Mouse (Mus musculus) left cerebral cortex, adult 8-10 months (tissue): ENCODE data around the gene Olfr707. TPM values are rescaled to one million over a fixed set of nuclear protein-coding genes. Genes with fewer than 3 reads are reported as not detected.
"Not testable (repeated sequence)": the region's sequence is repeated elsewhere in the genome, so short reads cannot be mapped to it uniquely, and the experiment has no call there.

Experiments
- DNase-seq, 2 experiments: peaks; one replicate each; pipeline ENCODE4 v3.0.0; 2022; ENCODE audit warnings: low spot score in 2 of 2
- total RNA-seq, 4 experiments: library from RNA; stranded (reverse); gene quantifications; 2 replicates each; pipeline ENCODE4 v1.2.4; 2022

Gene Olfr707
- total RNA-seq, result not detected

DNA sequence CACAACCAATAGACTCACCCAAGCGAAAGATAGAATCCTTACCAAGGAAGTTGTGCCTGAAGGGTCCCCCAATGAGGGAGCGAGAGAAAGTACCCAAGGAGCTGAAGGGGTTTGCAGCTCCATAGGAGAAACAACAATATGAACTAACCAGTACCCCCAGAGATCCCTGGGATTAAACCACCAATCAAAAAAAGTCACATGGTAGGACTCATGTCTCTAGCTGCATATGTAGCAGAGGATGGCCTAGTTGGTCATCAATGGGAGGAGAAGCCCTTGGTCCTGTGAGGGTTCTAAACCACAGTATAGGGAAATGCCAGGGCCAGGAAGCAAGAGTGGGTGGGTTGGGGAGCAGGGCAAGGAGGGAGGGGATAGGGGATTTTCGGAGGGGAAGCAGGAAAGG lies at the start of gene Olfr707:
Gene Olfr707 (minus strand): TSS at position 101 of the 400 bp plus-strand sequence.
- DNase-seq, result not testable (repeated sequence)

DNA sequence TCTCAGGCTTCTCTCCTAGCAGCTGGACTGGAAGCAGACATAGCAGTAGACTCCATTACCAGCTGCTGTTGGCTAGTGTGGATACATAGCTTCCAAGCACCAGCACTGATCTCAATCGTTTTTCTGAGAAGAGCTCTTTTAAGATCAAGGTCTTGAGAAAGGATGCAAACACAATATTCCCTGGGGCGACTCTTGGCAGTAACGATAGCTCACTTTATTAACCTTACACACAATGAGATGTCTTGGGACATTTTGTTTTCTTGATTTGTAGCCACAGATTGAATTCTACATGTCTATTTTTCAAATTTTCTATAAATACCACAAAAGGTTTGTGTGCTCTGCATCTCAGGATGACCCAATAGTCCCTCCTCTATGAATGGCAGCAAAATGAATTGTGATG lies 47.2 kb upstream of the Olfr707 start, which contains the start of gene Olfr710:
Gene Olfr710 (minus strand): TSS at position 101 of the 400 bp plus-strand sequence.
- DNase-seq, result no peak

- no peak for DNase-seq
Observed at GRCm38 (mm10) chr7:106932119-106932518, 31.1 kb upstream of the Olfr707 start, which contains the start of gene Olfr709-ps1. Gene Olfr709-ps1, minus strand, starts transcription at chr7:106932219.

- DNase-seq, result not testable (repeated sequence)
Observed at GRCm38 (mm10) chr7:106920961-106921360, 19.9 kb upstream of the Olfr707 start.

DNA sequence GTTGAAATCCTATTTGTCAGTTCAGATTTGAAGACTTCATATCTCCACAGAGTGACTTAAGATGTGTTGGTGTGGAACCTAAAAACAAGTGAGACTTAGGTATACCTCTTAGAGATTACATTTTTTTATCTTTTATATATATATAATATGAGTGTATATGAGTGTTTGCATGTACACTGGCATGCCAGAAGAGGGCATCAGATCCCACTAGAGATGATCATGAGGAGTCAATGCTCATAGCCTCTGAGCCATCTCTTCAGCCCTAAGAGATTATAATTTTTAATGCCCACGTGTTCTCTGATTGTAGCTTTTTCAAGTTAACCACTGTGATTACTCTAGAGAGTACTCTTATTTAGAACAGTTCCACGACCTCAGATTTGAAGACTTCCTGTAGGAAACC lies 6.6 kb upstream of the Olfr707 start, which contains the start of gene Olfr1532-ps1:
Gene Olfr1532-ps1 (plus strand): TSS at position 326 of the 400 bp plus-strand sequence.
- no peak for DNase-seq

- DNase-seq, result no peak
Observed at GRCm38 (mm10) chr7:106888062-106888461, 13.0 kb downstream of the Olfr707 start, which contains the start of gene Olfr706. Gene Olfr706, minus strand, starts transcription at chr7:106888162.

DNA sequence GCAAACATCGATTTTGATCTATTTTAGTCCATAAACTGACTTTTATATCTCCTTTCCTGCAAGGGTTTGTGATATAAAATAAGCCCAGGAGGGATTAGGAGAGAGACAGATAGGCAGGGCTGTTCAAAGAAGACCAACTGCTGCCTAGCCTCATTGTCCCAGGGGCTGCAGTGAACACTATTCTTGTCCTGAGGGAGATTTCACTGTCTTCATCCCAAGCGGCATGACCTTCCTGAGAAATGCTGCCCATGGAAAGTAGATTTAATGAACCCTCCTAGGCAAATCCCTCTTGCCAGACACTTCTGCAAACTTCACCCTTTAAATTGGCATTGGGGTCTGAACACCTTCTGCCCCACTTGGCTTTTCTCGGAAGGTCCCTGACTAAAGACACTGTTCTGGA lies 24.2 kb downstream of the Olfr707 start, which contains the start of gene Olfr705:
Gene Olfr705 (minus strand): TSS at position 101 of the 400 bp plus-strand sequence.
- no peak for DNase-seq

- DNase-seq, result no peak
Observed at GRCm38 (mm10) chr7:106862885-106863284, 38.2 kb downstream of the Olfr707 start, which contains the start of gene Olfr704. Gene Olfr704, plus strand, starts transcription at chr7:106863185.

DNA sequence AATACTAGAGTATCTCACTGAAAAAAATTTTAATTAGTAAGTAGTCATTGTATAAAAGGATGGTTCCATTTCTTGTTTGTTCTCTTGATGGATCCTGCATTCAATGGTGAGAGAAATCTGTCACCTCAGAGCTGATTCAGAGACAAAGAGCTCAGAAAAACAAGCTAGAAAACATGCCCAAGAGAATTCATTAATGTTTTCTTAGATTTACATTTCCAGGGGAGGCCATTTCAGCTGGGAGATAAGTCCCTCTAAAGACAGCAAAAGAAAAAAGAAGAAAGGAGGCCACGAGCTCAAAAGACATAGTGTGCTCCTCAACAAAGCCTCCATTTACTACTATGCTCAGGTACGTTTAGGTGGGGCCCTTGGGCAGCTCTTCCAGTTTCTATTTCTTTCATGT lies 58.0 kb downstream of the Olfr707 start, which contains the start of gene Olfr703:
Gene Olfr703 (plus strand): TSS at position 301 of the 400 bp plus-strand sequence.
- no peak for DNase-seq

Other genes with a start within 250 kb of the Olfr707 start
- gene Olfr693, start 220.7 kb downstream of the Olfr707 start, total RNA-seq, result not detected
- not detected for gene Olfr694, start 209.4 kb downstream of the Olfr707 start, total RNA-seq
- not detected for gene Olfr695, start 184.8 kb downstream of the Olfr707 start, total RNA-seq
- gene Olfr697, start 158.8 kb downstream of the Olfr707 start, total RNA-seq, result not detected
- gene Olfr698, start 145.8 kb downstream of the Olfr707 start, total RNA-seq, result under 1 TPM in 1 of 4 experiments, not detected in 3; 0.42 TPM
- gene Olfr699, start 108.0 kb downstream of the Olfr707 start, total RNA-seq, result not detected
- gene Olfr700, start 92.4 kb downstream of the Olfr707 start, total RNA-seq, result not detected
- under 1 TPM in 1 of 4 experiments, not detected in 3; 0.07 TPM for gene Olfr701, start 87.1 kb downstream of the Olfr707 start, total RNA-seq
- not detected for gene Olfr702, start 67.3 kb downstream of the Olfr707 start, total RNA-seq
- not detected for gene Olfr703, start 57.9 kb downstream of the Olfr707 start, total RNA-seq
- not detected for gene Olfr704, start 38.1 kb downstream of the Olfr707 start, total RNA-seq
- not detected for gene Olfr705, start 24.4 kb downstream of the Olfr707 start, total RNA-seq
- gene Olfr706, start 13.1 kb downstream of the Olfr707 start, total RNA-seq, result not detected
- not detected for gene Olfr1532-ps1, start 6.8 kb upstream of the Olfr707 start, total RNA-seq
- gene Olfr709-ps1, start 31.0 kb upstream of the Olfr707 start, total RNA-seq, result under 1 TPM in 1 of 4 experiments, not detected in 3; 0.14 TPM
- not detected for gene Olfr710, start 47.1 kb upstream of the Olfr707 start, total RNA-seq
- not detected for gene Olfr6, start 62.7 kb upstream of the Olfr707 start, total RNA-seq
- not detected for gene Olfr711, start 74.2 kb upstream of the Olfr707 start, total RNA-seq
- under 1 TPM in 1 of 4 experiments, not detected in 3; 0.05 TPM for gene Olfr2, start 104.8 kb upstream of the Olfr707 start, total RNA-seq
- gene Olfr713, start 129.9 kb upstream of the Olfr707 start, total RNA-seq, result not detected
- gene Olfr714, start 169.7 kb upstream of the Olfr707 start, total RNA-seq, result not detected
- not detected for gene Olfr17, start 192.0 kb upstream of the Olfr707 start, total RNA-seq
- not detected for gene Olfr715b, start 209.1 kb upstream of the Olfr707 start, total RNA-seq
- not detected for gene Olfr715, start 229.8 kb upstream of the Olfr707 start, total RNA-seq
- gene Olfr716, start 237.1 kb upstream of the Olfr707 start, total RNA-seq, result not detected